Mouse (Mus musculus) midbrain, embryonic 12.5 days (tissue): ENCODE measurements around the gene Inpp4a. TPM values are rescaled to one million over a fixed set of nuclear protein-coding genes. Genes with fewer than 3 reads are reported as not detected.

Source experiments
- ATAC-seq: fragments of 200-750 bp; cut with Nextera tagmentation; 2 replicates; pipeline ENCODE4 v1.8.0; 2017; ENCODE audit warnings: low read depth, moderate TSS enrichment, moderate library complexity; ENCODE audit not compliant: low FRiP score
- H3K27ac ChIP-seq: fragments of 300-500 bp; sonication (generic); replicated peaks from 2 replicates; pipeline ENCODE4 v1.5.1; 2016; ENCODE audit warnings: mild to moderate bottlenecking
- H3K27me3 ChIP-seq: fragments of 300-500 bp; sonication (generic); 2 replicates; pipeline ENCODE4 v1.6.1; 2016; ENCODE audit warnings: mild to moderate bottlenecking
- H3K36me3 ChIP-seq: fragments of 300-500 bp; sonication (generic); 2 replicates; pipeline ENCODE4 v1.6.1; 2016
- H3K4me1 ChIP-seq: fragments of 300-500 bp; sonication (generic); 2 replicates; pipeline ENCODE4 v1.6.1; 2016
- H3K4me2 ChIP-seq: fragments of 300-500 bp; sonication (generic); replicated peaks from 2 replicates; pipeline ENCODE4 v1.6.1; 2016; ENCODE audit warnings: mild to moderate bottlenecking, moderate library complexity
- H3K4me3 ChIP-seq: fragments of 300-500 bp; sonication (generic); 2 replicates; pipeline ENCODE4 v1.5.1; 2016; ENCODE audit warnings: mild to moderate bottlenecking
- H3K9ac ChIP-seq: fragments of 300-500 bp; sonication (generic); replicated peaks from 2 replicates; pipeline ENCODE4 v1.6.1; 2016; ENCODE audit warnings: mild to moderate bottlenecking, moderate library complexity
- H3K9me3 ChIP-seq: fragments of 300-500 bp; sonication (generic); 2 replicates; pipeline ENCODE4 v1.6.1; 2016; ENCODE audit warnings: mild to moderate bottlenecking
- WGBS: fragments of 180-500 bp; shearing (Covaris S2); methylation state at CpG from one replicate; pipeline ENCODE4 v1.1.7; 2016; 5-methylcytosine and 5-hydroxymethylcytosine counted together
- polyA plus RNA-seq: library from polyadenylated mRNA; unstranded; fragments of >200 nt; fragmentation: Nextera tagmentation; extraction: Ambion mirVana; gene quantifications from 2 replicates; pipeline ENCODE4 v1.2.1, GENCODE M21; 2016

Gene Inpp4a
- polyA plus RNA-seq, 1 experiment from 2014 or later, result 27.4 TPM

- Histone ChIP-seq H3K36me3 (no peaks in the 10 kb centered on the region), H3K27ac (no peak overlapping the region), H3K4me2 (no peak overlapping the region), H3K4me3 (no peak overlapping the region), H3K9ac (no peak overlapping the region), H3K4me1 (no peaks in the 10 kb centered on the region), H3K9me3 (0 out of 2 replicates have a peak, but pooled peaks cover 7% of the 10 kb centered on the region), H3K27me3 (no peaks in the 10 kb centered on the region)
- WGBS, result 94% methylated on average over 4 of the region's 4 CpGs
- no peak for ATAC-seq
Observed at GRCm38 (mm10) chr1:37327311-37327710, 27.6 kb downstream of the Inpp4a start.

GRCm38 (mm10) chr1:37329132-37329531 lies 29.5 kb downstream of the Inpp4a start:
- WGBS, result 84% methylated on average over 3 of the region's 3 CpGs
- no peak for ATAC-seq
- Histone ChIP-seq H3K9me3 (0 out of 2 replicates have a peak, but pooled peaks cover 7% of the 10 kb centered on the region), H3K4me1 (no peaks in the 10 kb centered on the region), H3K27ac (no peak overlapping the region), H3K9ac (no peak overlapping the region), H3K36me3 (no peaks in the 10 kb centered on the region), H3K4me3 (no peak overlapping the region), H3K27me3 (no peaks in the 10 kb centered on the region), H3K4me2 (no peak overlapping the region)

DNA sequence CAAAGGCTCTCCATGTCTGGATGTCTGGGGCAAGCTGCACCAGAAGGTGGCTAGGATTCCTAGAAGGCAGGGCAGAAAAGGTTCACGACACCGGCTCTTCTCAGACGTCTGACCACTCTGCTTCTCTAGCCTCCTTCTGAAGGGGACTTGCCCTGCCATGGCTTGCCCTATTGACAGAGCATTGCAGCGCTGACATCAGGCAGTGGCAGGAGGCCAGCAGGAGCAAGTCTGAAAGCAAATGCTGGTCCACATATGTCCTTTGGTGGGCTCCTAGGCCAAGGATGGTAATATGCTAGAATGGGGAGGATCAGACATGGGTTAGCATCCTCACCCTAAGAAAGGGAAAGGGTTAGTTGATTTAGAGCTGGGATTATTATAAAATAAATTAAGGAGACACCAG lies 30.2 kb downstream of the Inpp4a start:
- WGBS, result 95% methylated on average over 4 of the region's 4 CpGs

GRCm38 (mm10) chr1:37332756-37333155 lies 33.1 kb downstream of the Inpp4a start:
- no peak overlapping the region for H3K4me3 ChIP-seq
- H3K4me2 ChIP-seq, result no peak overlapping the region
- WGBS, result 86% methylated on average over 3 of the region's 3 CpGs
- no peak overlapping the region for H3K27ac ChIP-seq
- H3K36me3 ChIP-seq, result no peaks in the 10 kb centered on the region
- H3K9ac ChIP-seq, result no peak overlapping the region
- 0 out of 2 replicates have a peak, but pooled peaks cover 7% of the 10 kb centered on the region for H3K9me3 ChIP-seq
- no peaks in the 10 kb centered on the region for H3K27me3 ChIP-seq
- ATAC-seq, result no peak
- H3K4me1 ChIP-seq, result no peaks in the 10 kb centered on the region

More for the DNA sequence above, 30.2 kb downstream of the Inpp4a start:
- H3K4me1 ChIP-seq, result no peaks in the 10 kb centered on the region
- no peak overlapping the region for H3K9ac ChIP-seq
- ATAC-seq, result no peak
- H3K27me3 ChIP-seq, result no peaks in the 10 kb centered on the region
- H3K27ac ChIP-seq, result no peak overlapping the region
- H3K4me3 ChIP-seq, result no peak overlapping the region
- no peaks in the 10 kb centered on the region for H3K36me3 ChIP-seq
- H3K4me2 ChIP-seq, result no peak overlapping the region
- H3K9me3 ChIP-seq, result 0 out of 2 replicates have a peak, but pooled peaks cover 7% of the 10 kb centered on the region

DNA sequence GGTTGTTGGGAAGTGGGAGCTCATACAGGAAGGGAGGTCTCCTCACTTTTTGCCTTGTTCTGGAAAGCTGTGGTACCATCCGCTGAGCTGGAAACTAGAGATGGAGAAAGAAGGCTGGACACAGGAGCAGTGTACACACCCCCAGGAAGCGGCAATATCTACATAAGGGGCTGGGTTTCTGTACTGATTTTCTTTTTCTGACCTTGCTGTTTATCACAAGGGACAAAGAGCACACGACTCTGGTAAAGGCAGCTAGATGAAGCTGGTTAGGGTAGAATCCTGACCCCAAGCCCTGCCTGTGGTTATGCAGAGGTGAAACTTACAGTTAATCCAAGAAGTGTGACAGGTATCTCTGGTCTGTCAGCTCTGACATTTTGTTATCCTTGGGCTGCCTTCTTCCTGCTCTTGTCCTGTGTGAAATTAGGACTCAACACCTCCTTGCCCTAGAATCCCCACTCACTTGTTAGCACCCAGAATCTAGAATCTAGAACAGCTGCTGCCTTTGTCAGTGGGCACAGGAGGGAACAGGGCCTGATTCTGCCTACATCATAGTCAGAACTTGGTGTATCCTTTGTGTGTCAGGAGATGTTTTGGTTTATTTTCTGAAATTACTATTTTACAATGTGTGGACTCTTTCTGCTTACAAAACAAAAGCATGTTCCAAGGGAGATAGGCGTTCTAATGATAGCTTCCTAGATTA lies 34.2 kb downstream of the Inpp4a start:
- Histone ChIP-seq H3K36me3 (no peaks in the 10 kb centered on the region), H3K9ac (no peak overlapping the region), H3K4me2 (no peak overlapping the region), H3K9me3 (0 out of 2 replicates have a peak, but pooled peaks cover 4% of the 10 kb centered on the region), H3K4me3 (no peak overlapping the region), H3K27ac (no peak overlapping the region), H3K27me3 (no peaks in the 10 kb centered on the region), H3K4me1 (no peaks in the 10 kb centered on the region)
- no peak for ATAC-seq
- WGBS, result 89% methylated on average over 4 of the region's 4 CpGs

GRCm38 (mm10) chr1:37336022-37336421 lies 36.4 kb downstream of the Inpp4a start:
- Histone ChIP-seq H3K36me3 (no peaks in the 10 kb centered on the region), H3K9ac (no peak overlapping the region), H3K27ac (no peak overlapping the region), H3K9me3 (no peaks in the 10 kb centered on the region), H3K4me2 (no peak overlapping the region), H3K27me3 (no peaks in the 10 kb centered on the region), H3K4me3 (no peak overlapping the region), H3K4me1 (no peaks in the 10 kb centered on the region)
- WGBS, result 77% methylated on average over 2 of the region's 2 CpGs
- no peak for ATAC-seq

DNA sequence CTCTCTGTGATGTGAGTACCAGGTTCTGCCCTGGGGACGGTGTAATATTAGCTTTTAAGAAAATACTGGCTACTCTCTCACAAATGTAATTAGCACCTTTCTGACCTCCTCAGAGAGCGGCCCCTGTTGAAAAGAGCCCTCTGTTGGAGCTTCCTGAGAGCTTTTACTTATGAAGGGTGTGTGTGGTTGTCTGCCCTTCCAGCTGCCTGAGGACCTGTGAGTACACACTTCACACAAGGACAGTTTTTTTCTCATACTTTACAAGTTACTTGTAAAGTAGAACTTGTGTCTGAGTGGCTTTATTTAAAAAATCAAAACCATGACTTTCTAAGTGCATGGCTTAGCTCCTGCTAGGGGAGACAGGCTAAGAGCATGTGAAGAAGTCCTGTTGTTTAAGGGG lies 37.1 kb downstream of the Inpp4a start:
- Histone ChIP-seq H3K4me3 (no peak overlapping the region), H3K4me2 (no peak overlapping the region), H3K9ac (no peak overlapping the region), H3K4me1 (no peaks in the 10 kb centered on the region), H3K27me3 (no peaks in the 10 kb centered on the region), H3K36me3 (no peaks in the 10 kb centered on the region), H3K27ac (no peak overlapping the region), H3K9me3 (no peaks in the 10 kb centered on the region)
- no peak for ATAC-seq
- 81% methylated on average over 2 of the region's 2 CpGs for WGBS

GRCm38 (mm10) chr1:37337273-37337672 lies 37.6 kb downstream of the Inpp4a start:
- Histone ChIP-seq H3K4me2 (no peak overlapping the region), H3K4me1 (no peaks in the 10 kb centered on the region), H3K27me3 (no peaks in the 10 kb centered on the region), H3K36me3 (no peaks in the 10 kb centered on the region), H3K9me3 (no peaks in the 10 kb centered on the region), H3K9ac (no peak overlapping the region), H3K27ac (no peak overlapping the region), H3K4me3 (no peak overlapping the region)
- no peak for ATAC-seq
- 88% methylated on average over 9 of the region's 9 CpGs for WGBS

- WGBS, result 93% methylated on average over 8 of the region's 8 CpGs
- no peaks in the 10 kb centered on the region for H3K36me3 ChIP-seq
- H3K9me3 ChIP-seq, result no peaks in the 10 kb centered on the region
- H3K4me2 ChIP-seq, result no peak overlapping the region
- no peaks in the 10 kb centered on the region for H3K27me3 ChIP-seq
- no peak overlapping the region for H3K4me3 ChIP-seq
- no peak overlapping the region for H3K9ac ChIP-seq
- H3K4me1 ChIP-seq, result no peaks in the 10 kb centered on the region
- no peak overlapping the region for H3K27ac ChIP-seq
- no peak for ATAC-seq
Observed at GRCm38 (mm10) chr1:37339144-37339543, 39.5 kb downstream of the Inpp4a start.

GRCm38 (mm10) chr1:37341347-37341746 lies 41.7 kb downstream of the Inpp4a start:
- Histone ChIP-seq H3K4me1 (no peaks in the 10 kb centered on the region), H3K4me3 (no peak overlapping the region), H3K36me3 (no peaks in the 10 kb centered on the region), H3K9ac (no peak overlapping the region), H3K27ac (no peak overlapping the region), H3K27me3 (no peaks in the 10 kb centered on the region), H3K4me2 (no peak overlapping the region), H3K9me3 (no peaks in the 10 kb centered on the region)
- ATAC-seq, result no peak
- 86% methylated on average over 5 of the region's 5 CpGs for WGBS

GRCm38 (mm10) chr1:37341914-37342313 lies 42.2 kb downstream of the Inpp4a start:
- no peak overlapping the region for H3K9ac ChIP-seq
- no peaks in the 10 kb centered on the region for H3K27me3 ChIP-seq
- 83% methylated on average over 4 of the region's 4 CpGs for WGBS
- H3K36me3 ChIP-seq, result no peaks in the 10 kb centered on the region
- no peak for ATAC-seq
- no peak overlapping the region for H3K4me2 ChIP-seq
- no peaks in the 10 kb centered on the region for H3K9me3 ChIP-seq
- H3K4me1 ChIP-seq, result no peaks in the 10 kb centered on the region
- H3K27ac ChIP-seq, result no peak overlapping the region
- H3K4me3 ChIP-seq, result no peak overlapping the region

DNA sequence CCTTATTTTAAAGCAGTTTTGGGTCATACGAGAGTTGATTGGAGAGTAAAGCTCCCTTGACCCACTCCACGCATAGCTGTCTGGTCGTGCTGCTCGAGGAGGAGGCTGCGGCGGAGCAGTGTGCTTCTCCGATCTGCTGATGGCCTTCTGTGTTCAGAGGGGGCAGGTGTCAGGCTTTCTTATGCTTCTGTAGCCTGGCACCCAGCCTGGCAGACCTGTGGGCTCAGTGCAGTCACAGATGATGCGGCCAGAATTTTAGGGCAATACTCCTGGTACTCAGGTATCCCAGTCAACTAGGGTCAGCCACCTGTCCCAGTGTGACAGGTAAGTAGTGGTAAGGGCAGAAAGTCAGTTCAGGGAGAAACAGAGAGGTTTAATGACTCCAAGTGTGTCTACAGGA lies 42.9 kb downstream of the Inpp4a start:
- Histone ChIP-seq H3K4me1 (no peaks in the 10 kb centered on the region), H3K4me3 (no peak overlapping the region), H3K9ac (no peak overlapping the region), H3K27ac (no peak overlapping the region), H3K9me3 (no peaks in the 10 kb centered on the region), H3K27me3 (no peaks in the 10 kb centered on the region), H3K36me3 (no peaks in the 10 kb centered on the region), H3K4me2 (no peak overlapping the region)
- no peak for ATAC-seq
- whole genome bisulfite sequencing, result 93% methylated on average over 8 of the region's 8 CpGs

DNA sequence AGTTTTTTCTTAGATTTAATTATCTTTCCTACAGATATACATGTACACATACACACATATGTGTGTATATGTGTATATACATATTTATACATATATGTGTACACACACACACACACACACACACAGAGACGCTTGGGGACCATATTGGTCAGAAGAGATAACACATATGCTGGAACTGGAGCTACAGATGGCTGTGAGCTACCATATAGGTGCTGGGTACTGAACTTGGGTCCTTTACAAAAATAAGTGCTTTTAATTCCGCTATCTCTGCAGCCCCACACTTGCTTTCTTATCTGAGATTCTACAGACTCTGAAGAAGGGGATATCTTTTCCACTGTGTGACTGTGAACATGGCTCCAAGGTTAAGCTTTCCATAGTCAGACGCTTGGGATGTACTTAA lies 43.6 kb downstream of the Inpp4a start:
- Histone ChIP-seq H3K4me3 (no peak overlapping the region), H3K9ac (no peak overlapping the region), H3K27ac (no peak overlapping the region), H3K4me1 (no peaks in the 10 kb centered on the region), H3K36me3 (no peaks in the 10 kb centered on the region), H3K27me3 (no peaks in the 10 kb centered on the region), H3K4me2 (no peak overlapping the region), H3K9me3 (no peaks in the 10 kb centered on the region)
- no peak for ATAC-seq
- WGBS, result 91% methylated on average over 3 of the region's 3 CpGs
